Mouse (Mus musculus): ENCODE measurements at regions not wholly inside any gene's neighbourhood (a gene's known extent, or its start where the extent isn't known, plus 50 kb on each side); places are given as distances from the start of the nearest gene placed in this dataset.

GRCm38 (mm10) chrX:166749055-166749679, 163.6 kb upstream of the Egfl6 start:
- DNase-seq (ENCODE audit: low spot score, missing footprints) (no peak), ATAC-seq (ENCODE audit: low FRiP score) (peak; percentile 55; the same call in 1 of the 2 replicates)
- no peak overlapping the region for H3K4me3 ChIP-seq (ENCODE audit: low read depth, low read length)
- no peaks in the 10 kb centered on the region for H3K4me1 ChIP-seq (ENCODE audit: control insufficient read depth, insufficient read depth, low read length)
- H3K36me3 ChIP-seq (ENCODE audit: control insufficient read depth, insufficient read depth, low read length), result no peaks in the 10 kb centered on the region
- no peak overlapping the region; the same call in 1 of the 2 replicates for H3K27ac ChIP-seq (ENCODE audit: low read depth, low read length)
- H3K4me2 ChIP-seq, result no peak overlapping the region
- peaks cover 5% of the 10 kb centered on the region; the same call in 1 of the 2 replicates for H3K27me3 ChIP-seq (ENCODE audit: control insufficient read depth, insufficient read depth, low read length)
- no peaks in the 10 kb centered on the region for H3K9me3 ChIP-seq (ENCODE audit: control insufficient read depth, low read length)
- 69% methylated on average over 8 of the region's 8 CpGs for WGBS
- H3K9ac ChIP-seq (ENCODE audit: low read length), result no peak overlapping the region

- Histone ChIP-seq H3K9me3 (ENCODE audit: control insufficient read depth, low read length) (no peaks in the 10 kb centered on the region), H3K4me1 (ENCODE audit: control insufficient read depth, insufficient read depth, low read length) (no peaks in the 10 kb centered on the region), H3K9ac (ENCODE audit: low read length) (no peak overlapping the region), H3K4me2 (no peak overlapping the region), H3K27ac (ENCODE audit: low read depth, low read length) (no peak overlapping the region), H3K27me3 (ENCODE audit: control insufficient read depth, insufficient read depth, low read length) (peaks cover 4% of the 10 kb centered on the region), H3K4me3 (ENCODE audit: low read depth, low read length) (no peak overlapping the region), H3K36me3 (ENCODE audit: control insufficient read depth, insufficient read depth, low read length) (no peaks in the 10 kb centered on the region)
- DNase-seq (ENCODE audit: low spot score, missing footprints), result no peak
- 81% methylated on average over 2 of the region's 2 CpGs for WGBS
- ATAC-seq (ENCODE audit: low FRiP score), result no peak
Observed at GRCm38 (mm10) chrX:166731354-166731753, 145.8 kb upstream of the Egfl6 start.

GRCm38 (mm10) chrX:166728622-166728928, 143.1 kb upstream of the Egfl6 start:
- H3K9me3 ChIP-seq (ENCODE audit: control insufficient read depth, low read length), result no peaks in the 10 kb centered on the region
- DNase-seq (ENCODE audit: low spot score, missing footprints), result no peak
- peak overlapping the region; percentile 35; the same call in 1 of the 2 replicates for H3K27ac ChIP-seq (ENCODE audit: low read depth, low read length)
- WGBS, result 40% methylated on average over 2 of the region's 2 CpGs
- H3K4me3 ChIP-seq (ENCODE audit: low read depth, low read length), result no peak overlapping the region
- peaks cover 2% of the 10 kb centered on the region; the same call in 1 of the 2 replicates for H3K4me1 ChIP-seq (ENCODE audit: control insufficient read depth, insufficient read depth, low read length)
- no peak overlapping the region for H3K4me2 ChIP-seq
- peaks cover 7% of the 10 kb centered on the region for H3K27me3 ChIP-seq (ENCODE audit: control insufficient read depth, insufficient read depth, low read length)
- ATAC-seq (ENCODE audit: low FRiP score), result peak; percentile 61
- H3K9ac ChIP-seq (ENCODE audit: low read length), result no peak overlapping the region
- no peaks in the 10 kb centered on the region for H3K36me3 ChIP-seq (ENCODE audit: control insufficient read depth, insufficient read depth, low read length)

GRCm38 (mm10) chrX:166727823-166728621, 142.5 kb upstream of the Egfl6 start:
- Histone ChIP-seq H3K4me2 (no peak overlapping the region), H3K4me1 (ENCODE audit: control insufficient read depth, insufficient read depth, low read length) (peaks cover 2% of the 10 kb centered on the region; the same call in 1 of the 2 replicates), H3K27me3 (ENCODE audit: control insufficient read depth, insufficient read depth, low read length) (peaks cover 9% of the 10 kb centered on the region), H3K4me3 (ENCODE audit: low read depth, low read length) (no peak overlapping the region), H3K36me3 (ENCODE audit: control insufficient read depth, insufficient read depth, low read length) (no peaks in the 10 kb centered on the region), H3K27ac (ENCODE audit: low read depth, low read length) (peak overlapping the region; percentile 35; the same call in 1 of the 2 replicates), H3K9ac (ENCODE audit: low read length) (no peak overlapping the region), H3K9me3 (ENCODE audit: control insufficient read depth, low read length) (no peaks in the 10 kb centered on the region)
- DNase-seq (ENCODE audit: low spot score, missing footprints), result peak; percentile 91
- peak; percentile 97 for ATAC-seq (ENCODE audit: low FRiP score)
- WGBS, result 23% methylated on average over 7 of the region's 7 CpGs

GRCm38 (mm10) chrX:166725761-166726503, 140.4 kb upstream of the Egfl6 start:
- H3K9me3 ChIP-seq (ENCODE audit: control insufficient read depth, low read length), result no peaks in the 10 kb centered on the region
- H3K27ac ChIP-seq (ENCODE audit: low read depth, low read length), result no peak overlapping the region
- WGBS, result 59% methylated on average over 6 of the region's 6 CpGs
- H3K4me1 ChIP-seq (ENCODE audit: control insufficient read depth, insufficient read depth, low read length), result peaks cover 2% of the 10 kb centered on the region; the same call in 1 of the 2 replicates
- H3K4me2 ChIP-seq, result no peak overlapping the region
- no peak overlapping the region for H3K4me3 ChIP-seq (ENCODE audit: low read depth, low read length)
- H3K27me3 ChIP-seq (ENCODE audit: control insufficient read depth, insufficient read depth, low read length), result peaks cover 13% of the 10 kb centered on the region
- no peaks in the 10 kb centered on the region for H3K36me3 ChIP-seq (ENCODE audit: control insufficient read depth, insufficient read depth, low read length)
- DNase-seq (ENCODE audit: low spot score, missing footprints) (no peak), ATAC-seq (ENCODE audit: low FRiP score) (no peak)
- H3K9ac ChIP-seq (ENCODE audit: low read length), result no peak overlapping the region

GRCm38 (mm10) chrX:166718075-166718474, 132.6 kb upstream of the Egfl6 start:
- no peaks in the 10 kb centered on the region for H3K4me1 ChIP-seq (ENCODE audit: control insufficient read depth, insufficient read depth, low read length)
- peaks cover 13% of the 10 kb centered on the region for H3K27me3 ChIP-seq (ENCODE audit: control insufficient read depth, insufficient read depth, low read length)
- H3K27ac ChIP-seq (ENCODE audit: low read depth, low read length), result no peak overlapping the region
- no peak for ATAC-seq (ENCODE audit: low FRiP score)
- H3K36me3 ChIP-seq (ENCODE audit: control insufficient read depth, insufficient read depth, low read length), result no peaks in the 10 kb centered on the region
- H3K9me3 ChIP-seq (ENCODE audit: control insufficient read depth, low read length), result no peaks in the 10 kb centered on the region
- DNase-seq (ENCODE audit: low spot score, missing footprints), result no peak
- no peak overlapping the region for H3K4me3 ChIP-seq (ENCODE audit: low read depth, low read length)
- H3K9ac ChIP-seq (ENCODE audit: low read length), result no peak overlapping the region
- no peak overlapping the region for H3K4me2 ChIP-seq

- Histone ChIP-seq H3K4me2 (no peak overlapping the region), H3K27ac (ENCODE audit: low read depth, low read length) (no peak overlapping the region), H3K9me3 (ENCODE audit: control insufficient read depth, low read length) (no peaks in the 10 kb centered on the region), H3K27me3 (ENCODE audit: control insufficient read depth, insufficient read depth, low read length) (peaks cover 4% of the 10 kb centered on the region; the same call in 1 of the 2 replicates), H3K9ac (ENCODE audit: low read length) (no peak overlapping the region), H3K4me1 (ENCODE audit: control insufficient read depth, insufficient read depth, low read length) (no peaks in the 10 kb centered on the region), H3K4me3 (ENCODE audit: low read depth, low read length) (no peak overlapping the region), H3K36me3 (ENCODE audit: control insufficient read depth, insufficient read depth, low read length) (no peaks in the 10 kb centered on the region)
- no peak for ATAC-seq (ENCODE audit: low FRiP score)
- 85% methylated on average over 2 of the region's 2 CpGs for WGBS
- DNase-seq (ENCODE audit: low spot score, missing footprints), result no peak
Observed at GRCm38 (mm10) chrX:166709306-166709705, 123.8 kb upstream of the Egfl6 start.

- Histone ChIP-seq H3K4me3 (ENCODE audit: low read depth, low read length) (no peak overlapping the region), H3K9ac (ENCODE audit: low read length) (no peak overlapping the region), H3K4me1 (ENCODE audit: control insufficient read depth, insufficient read depth, low read length) (no peaks in the 10 kb centered on the region), H3K9me3 (ENCODE audit: control insufficient read depth, low read length) (no peaks in the 10 kb centered on the region), H3K4me2 (no peak overlapping the region), H3K27ac (ENCODE audit: low read depth, low read length) (no peak overlapping the region), H3K27me3 (ENCODE audit: control insufficient read depth, insufficient read depth, low read length) (peaks cover 5% of the 10 kb centered on the region; the same call in 1 of the 2 replicates), H3K36me3 (ENCODE audit: control insufficient read depth, insufficient read depth, low read length) (no peaks in the 10 kb centered on the region)
- 75% methylated on average over 1 of the region's 1 CpGs for WGBS
- no peak for DNase-seq (ENCODE audit: low spot score, missing footprints)
- ATAC-seq (ENCODE audit: low FRiP score), result no peak
Observed at GRCm38 (mm10) chrX:166708106-166708505, 122.6 kb upstream of the Egfl6 start.

- no peak for ATAC-seq (ENCODE audit: low FRiP score)
- H3K9me3 ChIP-seq (ENCODE audit: control insufficient read depth, low read length), result no peaks in the 10 kb centered on the region
- H3K27me3 ChIP-seq (ENCODE audit: control insufficient read depth, insufficient read depth, low read length), result peaks cover 5% of the 10 kb centered on the region; the same call in 1 of the 2 replicates
- no peak overlapping the region for H3K9ac ChIP-seq (ENCODE audit: low read length)
- no peak overlapping the region for H3K27ac ChIP-seq (ENCODE audit: low read depth, low read length)
- no peak for DNase-seq (ENCODE audit: low spot score, missing footprints)
- H3K36me3 ChIP-seq (ENCODE audit: control insufficient read depth, insufficient read depth, low read length), result no peaks in the 10 kb centered on the region
- H3K4me1 ChIP-seq (ENCODE audit: control insufficient read depth, insufficient read depth, low read length), result no peaks in the 10 kb centered on the region
- H3K4me3 ChIP-seq (ENCODE audit: low read depth, low read length), result no peak overlapping the region
- no peak overlapping the region for H3K4me2 ChIP-seq
- 71% methylated on average over 1 of the region's 1 CpGs for WGBS
Observed at GRCm38 (mm10) chrX:166707029-166707428, 121.5 kb upstream of the Egfl6 start.

All from midbrain, embryonic 11.5 days (tissue).